Mouse (Mus musculus): ENCODE data around the gene Map4k3. TPM values are rescaled to one million over a fixed set of nuclear protein-coding genes. Genes with fewer than 3 reads are reported as not detected.

Gene Map4k3
- total and polyA plus RNA-seq, 3 experiments, result 3.2 to 4.1 TPM; not detected in 1

- Histone ChIP-seq H3K27me3 (ENCODE audit: control insufficient read depth in 1 of 2, insufficient read depth in 2 of 2, low read length in 2 of 2) (no peaks in the 10 kb centered on the region), H3K79me2 (ENCODE audit: control insufficient read depth, insufficient read depth, low read length, poor library complexity) (no peaks in the 10 kb centered on the region), H3K9ac (ENCODE audit: control insufficient read depth, low read depth, low read length, poor library complexity, severe bottlenecking) (no peak overlapping the region), H3K4me3 (ENCODE audit: control insufficient read depth in 1 of 2, insufficient read depth in 1 of 2, low read depth in 2 of 2, low read length in 2 of 2) (no peak overlapping the region), H3K36me3 (ENCODE audit: control insufficient read depth in 1 of 2, insufficient read depth in 2 of 2, low read length in 2 of 2) (no peaks in the 10 kb centered on the region), H3K4me1 (ENCODE audit: control insufficient read depth in 1 of 2, insufficient read depth in 2 of 2, low read length in 2 of 2) (no peaks in the 10 kb centered on the region), H3K9me3 (replicated peaks; ENCODE audit: insufficient read depth, low read length) (no peaks in the 10 kb centered on the region), H3K27ac (ENCODE audit: control insufficient read depth, low read depth, low read length) (no peak overlapping the region)
- DNase-seq (ENCODE audit: low read depth, low spot score), result no peak
- TF ChIP-seq MXI1 (IDR thresholded peaks at IDR 0.05; ENCODE audit: low read depth, low read length) (no peak), ZKSCAN1 (IDR thresholded peaks at IDR 0.05; ENCODE audit: low read depth, low read length) (no peak), BHLHE40 (IDR thresholded peaks at IDR 0.05; ENCODE audit: borderline replicate concordance, low read depth, low read length) (no peak), MAFK (IDR thresholded peaks at IDR 0.05; ENCODE audit: borderline replicate concordance, low read depth, low read length) (no peak), EP300 (IDR thresholded peaks at IDR 0.05; ENCODE audit: low read depth in 1 of 2, low read length in 2 of 2) (no peak), ZC3H11A (IDR thresholded peaks at IDR 0.05; ENCODE audit: low read depth, low read length) (no peak), GATA1 (IDR thresholded peaks at IDR 0.05; ENCODE audit: low read depth, low read length) (no peak), MEF2A (IDR thresholded peaks at IDR 0.05; ENCODE audit: extremely low read depth, insufficient replicate concordance, low read depth, low read length, poor library complexity, severe bottlenecking) (no peak), TBP (IDR thresholded peaks at IDR 0.05; ENCODE audit: low read depth, low read length) (no peak), ELF1 (IDR thresholded peaks at IDR 0.05; ENCODE audit: low read depth, low read length) (no peak), TCF12 (IDR thresholded peaks at IDR 0.05; ENCODE audit: low read depth, low read length) (no peak), CHD1 (IDR thresholded peaks at IDR 0.05; ENCODE audit: low read depth, low read length) (no peak), POLR2A (IDR thresholded peaks at IDR 0.05; ENCODE audit: control insufficient read depth in 1 of 2, insufficient read depth in 1 of 2, low read depth in 1 of 2, low read length in 2 of 2, poor library complexity in 1 of 2) (no peak), CTCF (IDR thresholded peaks at IDR 0.05 in 2 of 3, conservative IDR thresholded peaks at IDR 0.05 in 1 of 3; ENCODE audit: control insufficient read depth in 1 of 3, insufficient read depth in 1 of 3, low read depth in 2 of 3, low read length in 3 of 3, poor library complexity in 1 of 3, severe bottlenecking in 1 of 3) (no peak), NELFE (IDR thresholded peaks at IDR 0.05; ENCODE audit: low read depth, low read length) (no peak)
These were observed 184.6 kb downstream of the Map4k3 start for GRCm38 (mm10) chr17:80543646-80544045.

- peak in 1 of 3 experiments; percentile 11; a peak in 1 of 6 replicates for TF ChIP-seq CTCF (IDR thresholded peaks at IDR 0.05 in 2 of 3, conservative IDR thresholded peaks at IDR 0.05 in 1 of 3; ENCODE audit: control insufficient read depth in 1 of 3, insufficient read depth in 1 of 3, low read depth in 2 of 3, low read length in 3 of 3, poor library complexity in 1 of 3, severe bottlenecking in 1 of 3)
- TF ChIP-seq MXI1 (IDR thresholded peaks at IDR 0.05; ENCODE audit: low read depth, low read length), result no peak
- TF ChIP-seq RAD21 (IDR thresholded peaks at IDR 0.05; ENCODE audit: low read depth, low read length), result peak; percentile 2; the same call in 1 of the 2 replicates
- Histone ChIP-seq H3K9me3 (replicated peaks; ENCODE audit: insufficient read depth, low read length) (no peaks in the 10 kb centered on the region), H3K4me3 (ENCODE audit: control insufficient read depth in 1 of 2, insufficient read depth in 1 of 2, low read depth in 2 of 2, low read length in 2 of 2) (no peak overlapping the region), H3K4me1 (ENCODE audit: control insufficient read depth in 1 of 2, insufficient read depth in 2 of 2, low read length in 2 of 2) (no peaks in the 10 kb centered on the region), H3K36me3 (ENCODE audit: control insufficient read depth in 1 of 2, insufficient read depth in 2 of 2, low read length in 2 of 2) (no peaks in the 10 kb centered on the region), H3K79me2 (ENCODE audit: control insufficient read depth, insufficient read depth, low read length, poor library complexity) (no peaks in the 10 kb centered on the region), H3K27me3 (ENCODE audit: control insufficient read depth in 1 of 2, insufficient read depth in 2 of 2, low read length in 2 of 2) (no peaks in the 10 kb centered on the region; a peak in 1 of 4 replicates), H3K27ac (ENCODE audit: control insufficient read depth, low read depth, low read length) (no peak overlapping the region), H3K9ac (ENCODE audit: control insufficient read depth, low read depth, low read length, poor library complexity, severe bottlenecking) (no peak overlapping the region)
- no peak for DNase-seq (ENCODE audit: low read depth, low spot score)
These were observed 191.1 kb downstream of the Map4k3 start for GRCm38 (mm10) chr17:80537136-80537535.
